Mouse (Mus musculus) adrenal gland, adult 10 weeks (tissue): Measurements from ENCODE around the gene Tatdn3. TPM values are rescaled to one million over a fixed set of nuclear protein-coding genes. Genes with fewer than 3 reads are reported as not detected.

Experiments used
- polyA plus RNA-seq: library from polyadenylated mRNA; stranded (reverse); fragments of 350-450 nt; fragmentation: Illumina TruSeq; extraction: RNeasy Lipid Tissue Mini Kit (QIAGEN cat#74804); gene quantifications from one replicate; pipeline ENCODE4 v1.2.3, GENCODE M21; 2014; ENCODE audit warnings: low read depth, low replicate concordance

Gene Tatdn3
- 13.0 TPM for polyA plus RNA-seq

DNA sequence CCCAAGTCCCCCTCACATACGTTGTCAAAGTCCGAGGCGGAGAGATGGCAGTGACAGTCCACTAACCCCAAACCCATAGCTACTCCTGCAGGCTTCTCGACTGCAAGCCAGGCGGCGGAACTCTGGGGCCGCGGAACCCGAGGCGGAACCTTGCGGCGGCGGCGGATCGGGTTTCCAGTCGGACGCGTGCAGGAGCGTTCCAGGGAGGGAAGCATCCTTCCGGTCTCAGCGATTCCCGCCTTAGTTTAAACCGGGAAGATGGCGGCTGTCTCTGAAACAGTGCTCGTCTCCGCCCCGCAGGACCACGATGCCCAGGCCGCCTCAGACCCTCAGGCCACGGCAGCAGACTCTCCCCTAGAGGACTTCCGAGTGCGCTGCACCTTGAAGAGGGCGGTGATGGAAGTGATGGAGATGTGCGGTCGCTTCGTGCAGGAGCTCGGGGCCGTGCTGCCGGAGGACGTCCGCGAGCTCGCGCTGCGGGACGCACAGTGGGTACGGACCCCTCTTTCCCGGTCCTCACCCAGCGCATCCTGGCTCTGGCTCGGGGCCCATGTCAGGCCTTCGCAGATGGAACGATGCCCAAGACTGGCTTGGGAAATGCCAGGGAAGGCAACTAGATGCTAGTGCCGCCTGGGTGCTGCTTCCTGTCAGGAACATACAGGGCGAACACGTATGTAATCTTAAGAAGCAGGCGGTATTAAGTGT is at the start of gene Tatdn3, which contains the start of gene Nsl1:
Gene Tatdn3, minus strand, starts transcription at position 152 of the 705 bp plus-strand sequence.
Gene Nsl1, plus strand, starts transcription at position 232 of the 705 bp plus-strand sequence.

DNA sequence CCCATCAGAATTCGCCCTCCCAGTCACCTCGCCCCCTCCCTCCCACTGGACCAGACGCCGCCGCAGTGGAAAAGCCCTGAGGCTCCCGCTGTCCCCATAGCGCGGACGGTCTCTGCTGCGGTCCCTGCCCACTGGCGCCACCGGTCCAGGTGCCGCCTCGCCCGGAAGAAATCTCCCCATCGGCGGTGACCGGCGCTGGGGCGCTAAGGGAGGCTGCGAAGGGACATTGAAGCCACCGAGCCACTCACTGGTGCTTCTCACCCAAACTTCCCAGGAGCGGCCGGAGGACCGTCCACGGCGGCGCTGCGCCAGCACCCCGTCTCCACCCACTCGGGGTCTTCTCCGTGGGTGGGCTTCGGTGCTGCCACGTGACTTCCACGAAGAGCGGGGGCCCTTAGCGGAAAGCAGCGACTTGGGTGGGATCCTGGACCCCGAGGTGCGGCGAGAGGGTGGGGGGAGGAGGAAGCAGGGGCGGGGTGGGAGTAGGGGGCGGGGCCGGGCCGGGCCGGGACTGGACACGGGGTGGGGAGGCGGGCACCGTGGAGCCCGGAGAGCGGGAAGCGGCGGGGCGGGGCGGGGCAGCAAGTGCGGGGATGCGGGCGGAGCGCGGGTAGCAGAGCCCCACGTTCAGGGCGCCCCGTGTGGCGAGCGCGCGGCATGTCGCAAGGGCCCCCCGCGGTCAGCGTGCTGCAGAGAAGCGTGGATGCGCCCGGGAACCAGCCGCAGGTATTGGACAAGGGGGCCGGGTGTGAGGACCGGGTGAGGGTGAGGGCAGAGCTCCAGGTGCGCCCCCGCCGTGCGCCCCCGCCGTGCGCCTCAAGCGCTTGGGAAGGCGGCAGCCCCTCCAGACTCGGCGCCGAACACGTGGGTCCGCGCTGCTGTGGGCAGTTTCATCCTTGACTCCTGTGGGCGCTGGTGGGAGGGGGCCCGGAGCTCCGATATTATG is 35.3 kb upstream of the Tatdn3 start, which contains the start of gene Batf3:
Gene Batf3, plus strand, starts transcription at position 46 of the 946 bp plus-strand sequence.

DNA sequence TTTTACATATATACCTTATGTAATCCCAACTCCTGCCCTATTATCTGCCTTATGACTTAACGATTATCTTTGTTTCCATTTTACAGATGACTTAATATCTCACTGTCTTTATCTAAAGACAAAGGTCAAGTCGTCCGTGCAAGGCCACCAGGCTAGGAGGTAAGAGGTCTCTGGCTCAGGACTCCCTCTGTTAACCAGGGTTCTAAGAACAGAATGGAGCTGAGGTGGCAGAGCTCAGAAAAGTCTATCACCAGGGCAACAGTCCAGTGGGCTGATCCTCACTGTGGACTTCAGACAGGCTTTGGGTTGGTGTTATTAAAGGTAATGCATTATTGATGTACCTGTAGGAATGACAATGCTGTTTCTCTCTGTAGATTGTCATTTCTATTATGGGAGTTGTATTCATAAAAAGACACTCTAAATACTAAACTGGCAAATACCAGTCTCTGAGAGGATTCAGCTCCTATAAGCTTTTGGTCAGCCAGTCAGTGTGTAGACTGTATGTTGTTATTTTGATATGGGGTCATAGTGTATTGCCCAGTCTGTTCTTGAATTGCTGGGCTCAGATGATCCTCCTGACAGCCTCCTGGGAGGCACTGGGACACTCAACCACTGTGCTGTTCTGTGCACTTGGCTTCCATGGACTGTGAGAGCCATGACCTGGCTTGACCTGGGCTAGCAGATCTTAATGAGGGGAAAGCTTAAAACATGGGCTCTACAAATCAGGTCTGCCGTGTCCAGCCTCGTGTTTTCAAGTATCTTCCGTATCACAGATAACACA is 26.0 kb downstream of the Tatdn3 start, which contains the start of gene Spata45:
Gene Spata45, plus strand, starts transcription at position 86 of the 781 bp plus-strand sequence.

DNA sequence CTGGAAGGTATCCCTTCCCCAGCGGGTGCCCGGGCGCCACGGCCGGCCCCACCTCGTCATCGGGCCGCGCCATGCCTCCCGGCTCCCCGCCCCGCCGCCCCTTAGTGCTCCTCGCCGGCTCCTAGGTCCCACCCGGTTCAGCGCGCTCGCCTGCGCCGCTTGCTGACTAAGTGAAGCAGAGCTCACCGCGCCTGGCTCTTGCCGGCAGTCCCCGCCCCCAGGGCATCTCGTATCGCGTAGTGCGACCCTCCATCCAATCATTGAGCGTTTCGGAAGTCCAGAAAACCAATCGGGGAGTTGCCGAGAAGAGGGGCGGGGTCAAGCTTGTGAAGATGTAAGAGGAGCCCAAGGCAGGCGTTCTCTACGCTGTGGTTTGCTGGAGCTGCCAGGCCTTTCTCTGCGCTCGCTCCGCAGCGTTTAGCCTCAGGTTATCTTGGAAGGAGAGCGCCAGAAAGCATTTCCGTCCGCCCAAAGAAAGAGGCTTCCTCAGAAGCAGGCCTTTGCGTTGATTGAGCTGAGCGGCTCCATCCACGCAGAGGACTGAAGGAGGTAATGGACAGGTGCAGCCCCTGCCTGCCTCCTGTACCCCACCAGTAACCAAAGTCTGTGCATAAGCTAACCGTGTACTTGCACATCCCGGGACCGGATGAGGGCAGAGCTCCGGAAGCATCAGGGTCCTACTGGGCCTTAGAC is 36.6 kb downstream of the Tatdn3 start, which contains the start of gene Flvcr1:
Gene Flvcr1, minus strand, starts transcription at position 138 of the 693 bp plus-strand sequence.

Other genes with a start within 250 kb of the Tatdn3 start
- 4.7 TPM for gene Rps6kc1, start 151.2 kb downstream of the Tatdn3 start, polyA plus RNA-seq
- gene Angel2, start 137.8 kb downstream of the Tatdn3 start, polyA plus RNA-seq: 52.3 TPM
- gene Vash2, start 83.6 kb downstream of the Tatdn3 start, polyA plus RNA-seq: 0.17 TPM
- gene Flvcr1, start 36.8 kb downstream of the Tatdn3 start, polyA plus RNA-seq: 30.5 TPM
- gene Spata45, start 26.3 kb downstream of the Tatdn3 start, polyA plus RNA-seq: not detected
- 0.82 TPM for gene Nsl1, start 80 bp upstream of the Tatdn3 start, polyA plus RNA-seq
- not detected for gene Batf3, start 34.9 kb upstream of the Tatdn3 start, polyA plus RNA-seq
- not detected for gene Fam71a, start 101.9 kb upstream of the Tatdn3 start, polyA plus RNA-seq
- gene Atf3, start 155.1 kb upstream of the Tatdn3 start, polyA plus RNA-seq: 0.99 TPM